Mouse (Mus musculus): ENCODE measurements around the gene Prrx1.

The Prrx1 gene

GRCm38 (mm10) chr1:163313101-163313773, at the start of gene Prrx1:
Gene Prrx1, minus strand, starts transcription at chr1:163313710.
- no peak for DNase-seq

- DNase-seq: no peak
Observed at GRCm38 (mm10) chr1:163362202-163362601, 48.7 kb upstream of the Prrx1 start.

- no peak for DNase-seq
Observed at GRCm38 (mm10) chr1:163361376-163361775, 47.9 kb upstream of the Prrx1 start.

- no peak for DNase-seq
Observed at GRCm38 (mm10) chr1:163360796-163361195, 47.3 kb upstream of the Prrx1 start.

- DNase-seq: no peak
Observed at GRCm38 (mm10) chr1:163359521-163359920, 46.0 kb upstream of the Prrx1 start.

- no peak for DNase-seq
Observed at GRCm38 (mm10) chr1:163358165-163358564, 44.7 kb upstream of the Prrx1 start.

GRCm38 (mm10) chr1:163357733-163358132, 44.2 kb upstream of the Prrx1 start:
- no peak for DNase-seq

- no peak for DNase-seq
Observed at GRCm38 (mm10) chr1:163356167-163356566, 42.7 kb upstream of the Prrx1 start.

- DNase-seq: no peak
Observed at GRCm38 (mm10) chr1:163355626-163356156, 42.2 kb upstream of the Prrx1 start.

- DNase-seq: no peak
Observed at GRCm38 (mm10) chr1:163350988-163351387, 37.5 kb upstream of the Prrx1 start.

GRCm38 (mm10) chr1:163345541-163345940, 32.0 kb upstream of the Prrx1 start:
- DNase-seq: no peak

- no peak for DNase-seq
Observed at GRCm38 (mm10) chr1:163344931-163345330, 31.4 kb upstream of the Prrx1 start.

GRCm38 (mm10) chr1:163339219-163339561, 25.7 kb upstream of the Prrx1 start:
- DNase-seq: no peak

- DNase-seq: no peak
Observed at GRCm38 (mm10) chr1:163338525-163339218, 25.2 kb upstream of the Prrx1 start.

- no peak for DNase-seq
Observed at GRCm38 (mm10) chr1:163337821-163338220, 24.3 kb upstream of the Prrx1 start.

GRCm38 (mm10) chr1:163327279-163327678, 13.8 kb upstream of the Prrx1 start:
- no peak for DNase-seq

- no peak for DNase-seq
Observed at GRCm38 (mm10) chr1:163319669-163320571, 6.4 kb upstream of the Prrx1 start.

GRCm38 (mm10) chr1:163316920-163317319, 3.4 kb upstream of the Prrx1 start:
- no peak for DNase-seq

- DNase-seq: no peak
Observed at GRCm38 (mm10) chr1:163314829-163315301, 1.4 kb upstream of the Prrx1 start.

GRCm38 (mm10) chr1:163313921-163314725, 613 bp upstream of the Prrx1 start:
- DNase-seq: no peak

GRCm38 (mm10) chr1:163311861-163312811, 1.4 kb downstream of the Prrx1 start:
- peak; percentile 12 for DNase-seq
